Mouse (Mus musculus) brain, embryonic 14.5 days (tissue): Measurements from ENCODE around the gene Gabarapl2.

Experiments used
- CTCF ChIP-seq: fragments of 200-500 bp; IDR thresholded peaks from 2 replicates; pipeline ENCODE4 v1.5.1; 2012; ENCODE audit warnings: inconsistent platforms, mild to moderate bottlenecking, moderate library complexity, borderline replicate concordance; ENCODE audit not compliant: insufficient read depth, insufficient read length; ENCODE audit errors: extremely low read depth
- POLR2A ChIP-seq: fragments of 200-500 bp; IDR thresholded peaks from 2 replicates; pipeline ENCODE4 v1.6.1; 2012; ENCODE audit warnings: mild to moderate bottlenecking, inconsistent platforms, borderline replicate concordance; ENCODE audit not compliant: poor library complexity, insufficient read depth, insufficient read length, severe bottlenecking; ENCODE audit errors: extremely low read depth

GRCm38 (mm10) chr8:111931721-111932120 lies 8.8 kb upstream of the Gabarapl2 start:
- no peak for TF ChIP-seq CTCF
- TF ChIP-seq POLR2A = no peak
